Mouse (Mus musculus): ENCODE measurements around the gene Ap3m1. TPM values are rescaled to one million over a fixed set of nuclear protein-coding genes. Genes with fewer than 3 reads are reported as not detected.

Ap3m1 gene
- polyA plus RNA-seq, 1 experiment from 2014 or later, result 87.7 TPM

- no peak overlapping the region for H3K4me3 ChIP-seq
- peak; percentile 45 for DNase-seq (ENCODE audit: low spot score)
- H3K9me3 ChIP-seq, result no peaks in the 10 kb centered on the region
- no peaks in the 10 kb centered on the region for H3K4me1 ChIP-seq
- WGBS, result 60% methylated on average over 3 of the region's 3 CpGs
- no peak overlapping the region for H3K27ac ChIP-seq (replicated peaks)
- H3K27me3 ChIP-seq (replicated peaks; ENCODE audit: low read depth, poor library complexity, severe bottlenecking), result no peaks in the 10 kb centered on the region
- peaks cover 30% of the 10 kb centered on the region for H3K36me3 ChIP-seq (replicated peaks)
Observed at GRCm38 (mm10) chr14:20993067-20993691, 59.1 kb downstream of the Ap3m1 start.

DNA sequence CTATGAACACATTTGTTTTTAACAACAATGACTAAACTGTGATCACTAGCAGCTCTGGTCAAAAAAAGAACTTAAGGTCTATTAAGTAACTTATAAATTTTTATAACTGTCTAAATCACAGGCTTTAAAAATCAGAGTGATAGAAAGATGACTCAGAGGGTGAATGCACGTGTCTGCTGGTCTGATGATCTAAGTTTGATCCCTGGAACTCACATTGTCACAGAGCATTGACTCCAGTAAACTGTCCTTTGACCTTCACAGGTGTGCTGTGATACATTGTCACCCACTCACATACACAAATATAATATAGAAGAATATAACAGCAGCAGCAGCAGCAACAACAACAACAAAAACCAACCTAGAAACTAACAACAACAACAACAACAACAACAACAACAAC, 60.8 kb downstream of the Ap3m1 start:
- Histone ChIP-seq H3K36me3 (replicated peaks) (peaks cover 40% of the 10 kb centered on the region), H3K27ac (replicated peaks) (no peak overlapping the region), H3K27me3 (replicated peaks; ENCODE audit: low read depth, poor library complexity, severe bottlenecking) (no peaks in the 10 kb centered on the region), H3K9me3 (no peaks in the 10 kb centered on the region), H3K4me1 (no peaks in the 10 kb centered on the region), H3K4me3 (no peak overlapping the region)
- DNase-seq (ENCODE audit: low spot score), result no peak
- WGBS, result 91% methylated on average over 1 of the region's 1 CpGs

GRCm38 (mm10) chr14:20985482-20985881, 66.8 kb downstream of the Ap3m1 start:
- no peaks in the 10 kb centered on the region for H3K4me1 ChIP-seq
- no peak overlapping the region for H3K27ac ChIP-seq (replicated peaks)
- peaks cover 39% of the 10 kb centered on the region for H3K36me3 ChIP-seq (replicated peaks)
- no peak overlapping the region for H3K4me3 ChIP-seq
- WGBS, result 62% methylated on average over 3 of the region's 3 CpGs
- DNase-seq (ENCODE audit: low spot score), result no peak
- H3K9me3 ChIP-seq, result no peaks in the 10 kb centered on the region
- H3K27me3 ChIP-seq (replicated peaks; ENCODE audit: low read depth, poor library complexity, severe bottlenecking), result no peaks in the 10 kb centered on the region

GRCm38 (mm10) chr14:20983832-20984231, 68.5 kb downstream of the Ap3m1 start:
- DNase-seq (ENCODE audit: low spot score), result no peak
- Histone ChIP-seq H3K27me3 (replicated peaks; ENCODE audit: low read depth, poor library complexity, severe bottlenecking) (no peaks in the 10 kb centered on the region), H3K27ac (replicated peaks) (no peak overlapping the region), H3K4me1 (no peaks in the 10 kb centered on the region), H3K36me3 (replicated peaks) (peaks cover 39% of the 10 kb centered on the region), H3K4me3 (no peak overlapping the region), H3K9me3 (no peaks in the 10 kb centered on the region)
- 77% methylated on average over 2 of the region's 2 CpGs for WGBS

Other genes with a start within 250 kb of the Ap3m1 start
- gene Plau, start 215.8 kb downstream of the Ap3m1 start, polyA plus RNA-seq (2016; fragmentation: Nextera tagmentation; extraction: Ambion mirVana), result 0.67 and 1.0 TPM in 2 replicates
- 36.4 and 37.9 TPM in 2 replicates for gene Vcl, start 123.1 kb downstream of the Ap3m1 start, polyA plus RNA-seq (2016; fragmentation: Nextera tagmentation; extraction: Ambion mirVana)
- 171 and 175 TPM in 2 replicates for gene Adk, start 66 bp upstream of the Ap3m1 start, polyA plus RNA-seq (2016; fragmentation: Nextera tagmentation; extraction: Ambion mirVana)